Mouse (Mus musculus): Measurements from ENCODE around the gene Spsb4. TPM values are rescaled to one million over a fixed set of nuclear protein-coding genes. Genes with fewer than 3 reads are reported as not detected.

The Spsb4 gene
- total RNA-seq, 2 experiments from 2014 or later = 4.4 TPM; not detected in 1

- no peak for ATAC-seq (replicated peaks; ENCODE audit: low FRiP score, poor library complexity, severe bottlenecking)
These were observed 36.8 kb downstream of the Spsb4 start for GRCm38 (mm10) chr9:96981836-96982235.

GRCm38 (mm10) chr9:96981121-96981520 lies 37.5 kb downstream of the Spsb4 start:
- ATAC-seq (replicated peaks; ENCODE audit: low FRiP score, poor library complexity, severe bottlenecking) = no peak

GRCm38 (mm10) chr9:96980037-96980997 lies 38.3 kb downstream of the Spsb4 start:
- ATAC-seq (replicated peaks; ENCODE audit: low FRiP score, poor library complexity, severe bottlenecking) = no peak

- no peak for ATAC-seq (replicated peaks; ENCODE audit: low FRiP score, poor library complexity, severe bottlenecking)
These were observed 39.1 kb downstream of the Spsb4 start for GRCm38 (mm10) chr9:96979417-96980030.

- ATAC-seq (replicated peaks; ENCODE audit: low FRiP score, poor library complexity, severe bottlenecking) = no peak
These were observed 40.4 kb downstream of the Spsb4 start for GRCm38 (mm10) chr9:96978147-96978782.

- ATAC-seq (replicated peaks; ENCODE audit: low FRiP score, poor library complexity, severe bottlenecking) = no peak
These were observed 41.1 kb downstream of the Spsb4 start for GRCm38 (mm10) chr9:96977287-96978145.

GRCm38 (mm10) chr9:96973091-96973490 lies 45.6 kb downstream of the Spsb4 start:
- no peak for ATAC-seq (replicated peaks; ENCODE audit: low FRiP score, poor library complexity, severe bottlenecking)

- no peak for ATAC-seq (replicated peaks; ENCODE audit: low FRiP score, poor library complexity, severe bottlenecking)
These were observed 46.8 kb downstream of the Spsb4 start for GRCm38 (mm10) chr9:96971625-96972404.

GRCm38 (mm10) chr9:96967516-96967915 lies 51.1 kb downstream of the Spsb4 start:
- no peak for ATAC-seq (replicated peaks; ENCODE audit: low FRiP score, poor library complexity, severe bottlenecking)

GRCm38 (mm10) chr9:96966465-96966864 lies 52.2 kb downstream of the Spsb4 start:
- ATAC-seq (replicated peaks; ENCODE audit: low FRiP score, poor library complexity, severe bottlenecking) = no peak

- no peak for ATAC-seq (replicated peaks; ENCODE audit: low FRiP score, poor library complexity, severe bottlenecking)
These were observed 55.0 kb downstream of the Spsb4 start for GRCm38 (mm10) chr9:96963443-96964215.

GRCm38 (mm10) chr9:96962714-96963113 lies 55.9 kb downstream of the Spsb4 start:
- ATAC-seq (replicated peaks; ENCODE audit: low FRiP score, poor library complexity, severe bottlenecking) = no peak

GRCm38 (mm10) chr9:96961986-96962701 lies 56.5 kb downstream of the Spsb4 start:
- no peak for ATAC-seq (replicated peaks; ENCODE audit: low FRiP score, poor library complexity, severe bottlenecking)

GRCm38 (mm10) chr9:96961006-96961405 lies 57.6 kb downstream of the Spsb4 start:
- ATAC-seq (replicated peaks; ENCODE audit: low FRiP score, poor library complexity, severe bottlenecking) = no peak

GRCm38 (mm10) chr9:96960241-96960640 lies 58.4 kb downstream of the Spsb4 start:
- ATAC-seq (replicated peaks; ENCODE audit: low FRiP score, poor library complexity, severe bottlenecking) = no peak

GRCm38 (mm10) chr9:96959469-96959868 lies 59.2 kb downstream of the Spsb4 start:
- ATAC-seq (replicated peaks; ENCODE audit: low FRiP score, poor library complexity, severe bottlenecking) = no peak

GRCm38 (mm10) chr9:96958009-96958615 lies 60.5 kb downstream of the Spsb4 start:
- ATAC-seq (replicated peaks; ENCODE audit: low FRiP score, poor library complexity, severe bottlenecking) = no peak

Measured in erythroblast, adult 5-6 weeks (primary cell).